Mouse (Mus musculus) cerebellum, postnatal 25 days (tissue): Measurements from ENCODE around the gene Gtf2f2.

ENCODE experiments used
- DNase-seq, 2 experiments: peaks; one replicate each; pipeline ENCODE4 v3.0.0; 2021; ENCODE audit warnings: mixed read lengths in 2 of 2

Gtf2f2 gene

GRCm38 (mm10) chr14:75859619-75860018 lies 151.0 kb downstream of the Gtf2f2 start:
- no peak for DNase-seq

GRCm38 (mm10) chr14:75858181-75858580 lies 152.5 kb downstream of the Gtf2f2 start:
- DNase-seq: no peak

GRCm38 (mm10) chr14:75855263-75855992 lies 155.2 kb downstream of the Gtf2f2 start:
- no peak for DNase-seq

GRCm38 (mm10) chr14:75852016-75852415 lies 158.6 kb downstream of the Gtf2f2 start:
- no peak for DNase-seq

GRCm38 (mm10) chr14:75850819-75851218 lies 159.8 kb downstream of the Gtf2f2 start:
- no peak for DNase-seq

GRCm38 (mm10) chr14:75849842-75850568 lies 160.7 kb downstream of the Gtf2f2 start:
- no peak for DNase-seq

- no peak for DNase-seq
Observed at GRCm38 (mm10) chr14:75849236-75849635, 161.4 kb downstream of the Gtf2f2 start.

GRCm38 (mm10) chr14:75848482-75848881 lies 162.2 kb downstream of the Gtf2f2 start:
- no peak for DNase-seq

- DNase-seq: no peak
Observed at GRCm38 (mm10) chr14:75847669-75848068, 163.0 kb downstream of the Gtf2f2 start.
